ENCODE assay signal across 14 mouse cellular contexts in genomic region chr6:148751400-148751799, GRCm38 (mm10).
DNase-seq lines count a peak whose midpoint lies in the region; ATAC-seq and TF ChIP-seq lines count a peak whose summit lies in the region.
"Had no signal": no experiment of that assay in that cellular context is flagged by ENCODE, and none has a peak within 500 bp of the region (broad histone marks: within the 10 kb centered on the region; RNA-seq: fewer than 3 reads in every experiment).

No protein-coding gene starts in this region.

- no peak overlapping the region for H3K4me2 ChIP-seq in hindbrain, postnatal 0 days (ENCODE audit: low read depth, low read length)
- H3K4me2 ChIP-seq in hindbrain, embryonic 13.5 days: no peak overlapping the region
- no peak overlapping the region for H3K4me2 ChIP-seq in midbrain, embryonic 11.5 days
- H3K4me2 ChIP-seq: embryonic facial prominence, embryonic 15.5 days had no signal

- ATAC-seq in hindbrain, postnatal 0 days: no peak
- no peak for ATAC-seq in hindbrain, embryonic 13.5 days (ENCODE audit: low FRiP score)
- no peak for ATAC-seq in midbrain, embryonic 11.5 days (ENCODE audit: low FRiP score)
- no peak for ATAC-seq in monocyte, adult 5-6 weeks (replicated peaks; ENCODE audit: insufficient number of reproducible peaks, low FRiP score, low TSS enrichment, poor library complexity, severe bottlenecking)

- H3K4me1 ChIP-seq in cerebellum, adult 2 months (ENCODE audit: control insufficient read depth, insufficient read depth, low read length): no peaks in the 10 kb centered on the region
- H3K4me1 ChIP-seq in hindbrain, postnatal 0 days (ENCODE audit: insufficient read depth, low read length): no peaks in the 10 kb centered on the region
- H3K4me1 ChIP-seq in hindbrain, embryonic 13.5 days (replicated peaks): no peaks in the 10 kb centered on the region
- H3K4me1 ChIP-seq in midbrain, embryonic 11.5 days (ENCODE audit: control insufficient read depth, insufficient read depth, low read length): no peaks in the 10 kb centered on the region
- no peaks in the 10 kb centered on the region for H3K4me1 ChIP-seq in midbrain, embryonic 10.5 days
- H3K4me1 ChIP-seq: embryonic facial prominence, embryonic 15.5 days had no signal

- no peak for TF ChIP-seq CTCF in cerebellum, adult 2 months (IDR thresholded peaks at IDR 0.05; ENCODE audit: borderline replicate concordance, insufficient read depth, low read depth, low read length)
- TF ChIP-seq CTCF in hindbrain, postnatal 0 days (IDR thresholded peaks at IDR 0.05; ENCODE audit: low read depth): peak; percentile 70

- no peaks in the 10 kb centered on the region for H3K36me3 ChIP-seq in hindbrain, postnatal 0 days (ENCODE audit: insufficient read depth, low read length)
- H3K36me3 ChIP-seq in hindbrain, embryonic 13.5 days: no peaks in the 10 kb centered on the region
- H3K36me3 ChIP-seq in midbrain, embryonic 11.5 days (ENCODE audit: control insufficient read depth, insufficient read depth, low read length): no peaks in the 10 kb centered on the region
- H3K36me3 ChIP-seq in midbrain, embryonic 10.5 days: no peaks in the 10 kb centered on the region
- H3K36me3 ChIP-seq: embryonic facial prominence, embryonic 15.5 days; G1E had no signal

- no peaks in the 10 kb centered on the region for H3K9me3 ChIP-seq in hindbrain, postnatal 0 days (ENCODE audit: low read length)
- no peaks in the 10 kb centered on the region for H3K9me3 ChIP-seq in hindbrain, embryonic 13.5 days
- H3K9me3 ChIP-seq in midbrain, embryonic 11.5 days (ENCODE audit: control insufficient read depth, low read length): no peaks in the 10 kb centered on the region
- H3K9me3 ChIP-seq in midbrain, embryonic 10.5 days (replicated peaks): no peaks in the 10 kb centered on the region
- H3K9me3 ChIP-seq: embryonic facial prominence, embryonic 15.5 days; G1E had no signal

- 79% methylated on average over 2 of the region's 2 CpGs for WGBS in cerebellum, adult 2 months
- WGBS in hindbrain, postnatal 0 days: 78% methylated on average over 2 of the region's 2 CpGs
- 82% methylated on average over 2 of the region's 2 CpGs for WGBS in hindbrain, embryonic 13.5 days
- WGBS in midbrain, embryonic 11.5 days: 83% methylated on average over 2 of the region's 2 CpGs
- WGBS in midbrain, embryonic 10.5 days: 78% methylated on average over 2 of the region's 2 CpGs

- no peak overlapping the region for H3K4me3 ChIP-seq in cerebellum, adult 2 months (replicated peaks; ENCODE audit: insufficient read depth, low read depth, low read length)
- no peak overlapping the region for H3K4me3 ChIP-seq in hindbrain, postnatal 0 days (ENCODE audit: low read length)
- no peak overlapping the region for H3K4me3 ChIP-seq in hindbrain, embryonic 13.5 days
- no peak overlapping the region for H3K4me3 ChIP-seq in midbrain, embryonic 11.5 days (ENCODE audit: low read depth, low read length)
- no peak overlapping the region for H3K4me3 ChIP-seq in midbrain, embryonic 10.5 days
- H3K4me3 ChIP-seq: embryonic facial prominence, embryonic 15.5 days had no signal

- H3K27me3 ChIP-seq in cerebellum, adult 2 months (ENCODE audit: control insufficient read depth, insufficient read depth, low read length): no peaks in the 10 kb centered on the region
- no peaks in the 10 kb centered on the region for H3K27me3 ChIP-seq in hindbrain, postnatal 0 days (ENCODE audit: insufficient read depth, low read length)
- no peaks in the 10 kb centered on the region for H3K27me3 ChIP-seq in hindbrain, embryonic 13.5 days
- no peaks in the 10 kb centered on the region for H3K27me3 ChIP-seq in midbrain, embryonic 11.5 days (ENCODE audit: control insufficient read depth, insufficient read depth, low read length)
- H3K27me3 ChIP-seq in midbrain, embryonic 10.5 days (ENCODE audit: low read depth, poor library complexity, severe bottlenecking): no peaks in the 10 kb centered on the region
- H3K27me3 ChIP-seq: embryonic facial prominence, embryonic 15.5 days had no signal

- DNase-seq in cerebellum, postnatal 10 days: peak; percentile 16 to 24
- no peak for DNase-seq in cerebellum, adult 2 months
- peak; percentile 75 for DNase-seq in hindbrain, postnatal 0 days (ENCODE audit: low spot score)
- DNase-seq in midbrain, embryonic 11.5 days (ENCODE audit: low spot score, missing footprints): peak; percentile 75
- DNase-seq in midbrain, embryonic 10.5 days (ENCODE audit: low spot score): no peak
- DNase-seq in retina, postnatal 1 day: peak; percentile 8
- DNase-seq: adrenal gland, adult 2 months; cerebellum, adult 11-12 months; lung, postnatal 14 days; thymus, adult 18-20 months had no signal

- H3K9ac ChIP-seq in hindbrain, postnatal 0 days (replicated peaks; ENCODE audit: low read length): no peak overlapping the region
- H3K9ac ChIP-seq in hindbrain, embryonic 13.5 days: no peak overlapping the region
- no peak overlapping the region for H3K9ac ChIP-seq in midbrain, embryonic 11.5 days (ENCODE audit: low read length)
- H3K9ac ChIP-seq: embryonic facial prominence, embryonic 15.5 days had no signal

- no peak for TF ChIP-seq POLR2A in cerebellum, adult 2 months (IDR thresholded peaks at IDR 0.05; ENCODE audit: borderline replicate concordance, insufficient read depth, low read length)

- H3K27ac ChIP-seq in cerebellum, adult 2 months (ENCODE audit: insufficient read depth, low read length): no peak overlapping the region
- H3K27ac ChIP-seq in hindbrain, postnatal 0 days: no peak overlapping the region
- H3K27ac ChIP-seq in hindbrain, embryonic 13.5 days: no peak overlapping the region
- no peak overlapping the region for H3K27ac ChIP-seq in midbrain, embryonic 11.5 days (ENCODE audit: low read depth, low read length)
- H3K27ac ChIP-seq in midbrain, embryonic 10.5 days (replicated peaks): no peak overlapping the region
- H3K27ac ChIP-seq: embryonic facial prominence, embryonic 15.5 days had no signal

Comparison
In these comparisons a context has a peak if more than half of its experiments do, and no peak if none do; other contexts are left out.
1. DNase-seq: peak in cerebellum, postnatal 10 days (2 of 2), hindbrain, postnatal 0 days (single experiment), midbrain, embryonic 11.5 days (single experiment) and retina, postnatal 1 day (single experiment); none in cerebellum, adult 2 months (0 of 2) and midbrain, embryonic 10.5 days (single experiment).